Mouse (Mus musculus) stomach, embryonic 15.5 days (tissue): ENCODE data around the gene Snx17. TPM values are rescaled to one million over a fixed set of nuclear protein-coding genes. Genes with fewer than 3 reads are reported as not detected.

ENCODE experiments used
- ATAC-seq: fragments of 200-750 bp; cut with Nextera tagmentation; 2 replicates; pipeline ENCODE4 v1.8.0; 2017; ENCODE audit warnings: low read depth, moderate number of reproducible peaks, moderate TSS enrichment; ENCODE audit not compliant: insufficient read depth, low FRiP score
- H3K27ac ChIP-seq: fragments of 300-500 bp; sonication (generic); 2 replicates; pipeline ENCODE4 v1.5.1; 2015; ENCODE audit warnings: mild to moderate bottlenecking, inconsistent platforms
- H3K27me3 ChIP-seq: fragments of 300-500 bp; sonication (generic); replicated peaks from 2 replicates; pipeline ENCODE4 v1.6.1; 2015; ENCODE audit warnings: inconsistent platforms
- H3K36me3 ChIP-seq: fragments of 300-500 bp; sonication (generic); 2 replicates; pipeline ENCODE4 v1.6.1; 2015; ENCODE audit warnings: inconsistent platforms
- H3K4me1 ChIP-seq: fragments of 300-500 bp; sonication (generic); 2 replicates; pipeline ENCODE4 v1.6.1; 2015; ENCODE audit warnings: inconsistent platforms
- H3K4me2 ChIP-seq: fragments of 300-500 bp; sonication (generic); 2 replicates; pipeline ENCODE4 v1.6.1; 2015; ENCODE audit warnings: mild to moderate bottlenecking, inconsistent platforms
- H3K4me3 ChIP-seq: fragments of 300-500 bp; sonication (generic); replicated peaks from 2 replicates; pipeline ENCODE4 v1.5.1; 2015; ENCODE audit warnings: inconsistent platforms
- H3K9ac ChIP-seq: fragments of 300-500 bp; sonication (generic); 2 replicates; pipeline ENCODE4 v1.6.1; 2015; ENCODE audit warnings: inconsistent platforms
- H3K9me3 ChIP-seq: fragments of 300-500 bp; sonication (generic); 2 replicates; pipeline ENCODE4 v1.6.1; 2016; ENCODE audit warnings: inconsistent platforms
- WGBS: fragments of 180-500 bp; shearing (Covaris S2); methylation state at CpG from one replicate; pipeline ENCODE4 v1.1.7; 2015; 5-methylcytosine and 5-hydroxymethylcytosine counted together
- polyA plus RNA-seq: library from polyadenylated mRNA; unstranded; fragments of >200 nt; fragmentation: Nextera tagmentation; extraction: Ambion mirVana; gene quantifications from 2 replicates; pipeline ENCODE4 v1.2.1, GENCODE M21; 2015

The Snx17 gene
- polyA plus RNA-seq = 115 and 132 TPM in 2 replicates

- Histone ChIP-seq H3K9ac (peak within 1 kb of the TSS; percentile 98), H3K36me3 (peaks cover 56% of the 10 kb centered on the region), H3K4me3 (peak within 1 kb of the TSS; percentile 91), H3K27me3 (no peaks in the 10 kb centered on the region), H3K9me3 (no peaks in the 10 kb centered on the region), H3K27ac (peak within 1 kb of the TSS; percentile 92), H3K4me2 (peak within 1 kb of the TSS; percentile 82), H3K4me1 (peaks cover 18% of the 10 kb centered on the region; the same call in 1 of the 2 replicates)
- ATAC-seq = peak; percentile 97
- WGBS = under 1% methylated on average over 48 of the region's 48 CpGs
Observed at GRCm38 (mm10) chr5:31192939-31193630, at the start of gene Snx17, which contains the start of gene Eif2b4. Gene Snx17, plus strand, starts transcription at chr5:31193227. Gene Eif2b4, minus strand, starts transcription at chr5:31193430.

- ATAC-seq = no peak
- WGBS = 84% methylated on average over 4 of the region's 4 CpGs
- Histone ChIP-seq H3K36me3 (0 out of 2 replicates have a peak, but pooled peaks cover 4% of the 10 kb centered on the region), H3K4me1 (peaks cover 10% of the 10 kb centered on the region; the same call in 1 of the 2 replicates), H3K27ac (no peak overlapping the region), H3K4me2 (no peak overlapping the region), H3K9ac (no peak overlapping the region), H3K27me3 (no peaks in the 10 kb centered on the region), H3K4me3 (no peak overlapping the region), H3K9me3 (no peaks in the 10 kb centered on the region)
Observed at GRCm38 (mm10) chr5:31149781-31150180, 43.2 kb upstream of the Snx17 start.

- Histone ChIP-seq H3K4me1 (peaks cover 10% of the 10 kb centered on the region; the same call in 1 of the 2 replicates), H3K36me3 (peaks cover 4% of the 10 kb centered on the region; the same call in 1 of the 2 replicates), H3K9me3 (no peaks in the 10 kb centered on the region), H3K4me2 (no peak overlapping the region), H3K4me3 (no peak overlapping the region), H3K27ac (no peak overlapping the region), H3K27me3 (no peaks in the 10 kb centered on the region), H3K9ac (no peak overlapping the region)
- WGBS = 76% methylated on average over 3 of the region's 3 CpGs
- ATAC-seq = no peak
Observed at GRCm38 (mm10) chr5:31151746-31152145, 41.3 kb upstream of the Snx17 start.

- Histone ChIP-seq H3K4me2 (peak overlapping the region; percentile 87), H3K4me1 (peaks cover 10% of the 10 kb centered on the region; the same call in 1 of the 2 replicates), H3K27me3 (no peaks in the 10 kb centered on the region), H3K27ac (peak overlapping the region; percentile 62), H3K9ac (peak overlapping the region; percentile 73; the same call in 1 of the 2 replicates), H3K4me3 (peak overlapping the region; percentile 67), H3K36me3 (peaks cover 22% of the 10 kb centered on the region; the same call in 1 of the 2 replicates), H3K9me3 (no peaks in the 10 kb centered on the region)
- 31% methylated on average over 6 of the region's 6 CpGs for WGBS
- no peak for ATAC-seq
Observed at GRCm38 (mm10) chr5:31153516-31154151, 39.4 kb upstream of the Snx17 start.

GRCm38 (mm10) chr5:31154152-31154553, 38.9 kb upstream of the Snx17 start, which contains the start of gene Mpv17:
Gene Mpv17, minus strand, starts transcription at chr5:31154251.
- Histone ChIP-seq H3K36me3 (peaks cover 27% of the 10 kb centered on the region; the same call in 1 of the 2 replicates), H3K27ac (peak within 1 kb of the TSS; percentile 62), H3K4me2 (peak within 1 kb of the TSS; percentile 87), H3K4me3 (peak within 1 kb of the TSS; percentile 67), H3K27me3 (no peaks in the 10 kb centered on the region), H3K9me3 (no peaks in the 10 kb centered on the region), H3K4me1 (peaks cover 10% of the 10 kb centered on the region; the same call in 1 of the 2 replicates), H3K9ac (peak within 1 kb of the TSS; percentile 73)
- 1% methylated on average over 19 of the region's 19 CpGs for WGBS
- peak; percentile 92 for ATAC-seq

GRCm38 (mm10) chr5:31162462-31162861, 30.6 kb upstream of the Snx17 start:
- no peak; the same call in 1 of the 2 replicates for ATAC-seq
- H3K4me2 ChIP-seq = no peak overlapping the region
- no peaks in the 10 kb centered on the region for H3K27me3 ChIP-seq
- no peak overlapping the region for H3K4me3 ChIP-seq
- no peaks in the 10 kb centered on the region for H3K9me3 ChIP-seq
- H3K27ac ChIP-seq = no peak overlapping the region
- peaks cover 76% of the 10 kb centered on the region for H3K36me3 ChIP-seq
- no peak overlapping the region for H3K9ac ChIP-seq
- no peaks in the 10 kb centered on the region for H3K4me1 ChIP-seq

- H3K36me3 ChIP-seq = peaks cover 73% of the 10 kb centered on the region
- H3K27ac ChIP-seq = no peak overlapping the region
- H3K4me1 ChIP-seq = no peaks in the 10 kb centered on the region
- H3K27me3 ChIP-seq = no peaks in the 10 kb centered on the region
- H3K4me3 ChIP-seq = no peak overlapping the region
- H3K4me2 ChIP-seq = no peak overlapping the region
- 82% methylated on average over 1 of the region's 1 CpGs for WGBS
- H3K9ac ChIP-seq = no peak overlapping the region
- ATAC-seq = no peak
- no peaks in the 10 kb centered on the region for H3K9me3 ChIP-seq
Observed at GRCm38 (mm10) chr5:31164878-31165277, 28.1 kb upstream of the Snx17 start.

GRCm38 (mm10) chr5:31168630-31169029, 24.4 kb upstream of the Snx17 start:
- 95% methylated on average over 4 of the region's 4 CpGs for WGBS
- Histone ChIP-seq H3K9ac (no peak overlapping the region; the same call in 1 of the 2 replicates), H3K27ac (no peak overlapping the region), H3K4me3 (no peak overlapping the region), H3K4me1 (no peaks in the 10 kb centered on the region), H3K4me2 (no peak overlapping the region), H3K9me3 (no peaks in the 10 kb centered on the region), H3K36me3 (peaks cover 78% of the 10 kb centered on the region), H3K27me3 (no peaks in the 10 kb centered on the region)
- no peak for ATAC-seq

- peak overlapping the region; percentile 83 for H3K4me2 ChIP-seq
- H3K4me1 ChIP-seq = no peaks in the 10 kb centered on the region
- peak overlapping the region; percentile 99 for H3K27ac ChIP-seq
- WGBS = under 1% methylated on average over 25 of the region's 25 CpGs
- no peaks in the 10 kb centered on the region for H3K9me3 ChIP-seq
- ATAC-seq = peak; percentile 45
- peaks cover 5% of the 10 kb centered on the region; the same call in 1 of the 2 replicates for H3K36me3 ChIP-seq
- peak overlapping the region; percentile 50 for H3K9ac ChIP-seq
- no peaks in the 10 kb centered on the region for H3K27me3 ChIP-seq
- H3K4me3 ChIP-seq = peak overlapping the region; percentile 90
Observed at GRCm38 (mm10) chr5:31179301-31179765, 13.7 kb upstream of the Snx17 start.

- H3K4me2 ChIP-seq = peak within 1 kb of the TSS; percentile 83
- peak within 1 kb of the TSS; percentile 50 for H3K9ac ChIP-seq
- H3K9me3 ChIP-seq = no peaks in the 10 kb centered on the region
- no peaks in the 10 kb centered on the region for H3K4me1 ChIP-seq
- WGBS = under 1% methylated on average over 59 of the region's 59 CpGs
- no peaks in the 10 kb centered on the region for H3K27me3 ChIP-seq
- H3K27ac ChIP-seq = peak within 1 kb of the TSS; percentile 99
- 0 out of 2 replicates have a peak, but pooled peaks cover 5% of the 10 kb centered on the region for H3K36me3 ChIP-seq
- peak; percentile 98 for ATAC-seq
- H3K4me3 ChIP-seq = peak within 1 kb of the TSS; percentile 90
Observed at GRCm38 (mm10) chr5:31179766-31180630, 13.0 kb upstream of the Snx17 start, which contains the start of the genes Gm29609 and Gtf3c2. Gene Gm29609, minus strand, starts transcription at chr5:31179911. Gene Gtf3c2, minus strand, starts transcription at chr5:31180144.

GRCm38 (mm10) chr5:31181183-31181770, 11.8 kb upstream of the Snx17 start:
- Histone ChIP-seq H3K4me1 (no peaks in the 10 kb centered on the region), H3K9ac (no peak overlapping the region), H3K4me3 (no peak overlapping the region), H3K27ac (no peak overlapping the region), H3K9me3 (no peaks in the 10 kb centered on the region), H3K4me2 (no peak overlapping the region), H3K36me3 (0 out of 2 replicates have a peak, but pooled peaks cover 5% of the 10 kb centered on the region), H3K27me3 (no peaks in the 10 kb centered on the region)
- WGBS = 89% methylated on average over 9 of the region's 9 CpGs
- no peak for ATAC-seq
